Mouse (Mus musculus) brain, embryonic 14.5 days (tissue): ENCODE results near the gene Rnf123.

Source experiments
- CTCF ChIP-seq: fragments of 200-500 bp; IDR thresholded peaks from 2 replicates; pipeline ENCODE4 v1.5.1; 2012; ENCODE audit warnings: inconsistent platforms, mild to moderate bottlenecking, moderate library complexity, borderline replicate concordance; ENCODE audit not compliant: insufficient read depth, insufficient read length; ENCODE audit errors: extremely low read depth
- POLR2A ChIP-seq: fragments of 200-500 bp; IDR thresholded peaks from 2 replicates; pipeline ENCODE4 v1.6.1; 2012; ENCODE audit warnings: mild to moderate bottlenecking, inconsistent platforms, borderline replicate concordance; ENCODE audit not compliant: poor library complexity, insufficient read depth, insufficient read length, severe bottlenecking; ENCODE audit errors: extremely low read depth

- no peak for TF ChIP-seq CTCF
- TF ChIP-seq POLR2A: no peak
These were observed 10.6 kb downstream of the Rnf123 start for GRCm38 (mm10) chr9:108072481-108072924.
